In the genomic region with DNA sequence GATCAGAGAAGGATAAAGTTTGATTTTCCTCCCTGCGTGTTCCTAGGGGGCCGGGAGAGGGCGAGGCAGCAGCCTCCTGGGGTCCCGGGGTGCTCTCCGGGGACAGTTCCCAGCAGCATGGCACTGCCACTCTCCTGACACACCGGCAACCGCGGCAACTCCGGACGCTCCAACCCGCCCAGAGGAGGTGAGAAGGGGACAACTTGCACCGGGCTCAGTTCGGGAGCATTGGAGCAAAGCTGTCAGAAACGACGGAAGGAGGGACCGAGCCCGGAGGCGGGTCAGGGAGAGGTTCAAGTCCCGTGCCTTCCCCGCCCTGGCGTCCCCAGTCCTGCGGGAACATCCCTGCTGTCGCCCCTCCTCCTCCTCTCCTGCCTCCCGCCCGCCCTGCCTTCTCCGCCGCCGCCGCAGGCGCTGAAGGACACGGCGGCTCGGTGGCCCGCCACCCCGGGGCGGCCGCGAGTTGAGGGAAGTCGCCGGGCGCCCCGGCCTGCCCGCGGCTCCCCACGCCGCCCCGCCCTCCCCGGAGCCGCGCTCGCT, we compare ENCODE assay signal across 8 mouse cellular contexts. TPM values are rescaled to one million over a fixed set of nuclear protein-coding genes. Genes with fewer than 3 reads are reported as not detected.
A peak's percentile ranks its signal among the peaks of the same experiment; 100 is the strongest.
DNase-seq lines count a peak whose midpoint lies in the region; ATAC-seq and TF ChIP-seq lines count a peak whose summit lies in the region.

TSS of gene Gm10322 (plus strand) at position 83 of the 540 bp plus-strand sequence.

- in situ Hi-C loops in ES-E14 (cut with MboI; ENCODE audit: low sequenced_read_pairs in 2 of 2, unreplicated experiment in 2 of 2), result no loop called here

- H3K9ac ChIP-seq in ES-E14 (ENCODE audit: insufficient read depth, low read depth, low read length, poor library complexity, severe bottlenecking), result peak within 1 kb of the TSS; percentile 89
- H3K9ac ChIP-seq in heart, embryonic 15.5 days, result peak within 1 kb of the TSS; percentile 90
- H3K9ac ChIP-seq in lung, embryonic 16.5 days (ENCODE audit: low read length), result peak within 1 kb of the TSS; percentile 80

- H3K4me1 ChIP-seq in ES-E14 (ENCODE audit: control insufficient read depth in 2 of 2, insufficient read depth in 2 of 2, low read length in 2 of 2, poor library complexity in 1 of 2), result 0 out of 4 replicates have a peak, but pooled peaks cover 2 to 4% of the 10 kb centered on the region in 2 experiments
- H3K4me1 ChIP-seq in heart, embryonic 15.5 days (replicated peaks), result peaks cover 26% of the 10 kb centered on the region
- peaks cover 19% of the 10 kb centered on the region for H3K4me1 ChIP-seq in lung, embryonic 16.5 days (replicated peaks; ENCODE audit: control insufficient read depth, insufficient read depth, low read length)

- no peaks in the 10 kb centered on the region for H3K36me3 ChIP-seq in ES-E14 (ENCODE audit: control insufficient read depth, insufficient read depth, low read length, poor library complexity, severe bottlenecking)
- H3K36me3 ChIP-seq in heart, embryonic 15.5 days, result no peaks in the 10 kb centered on the region
- H3K36me3 ChIP-seq in lung, embryonic 16.5 days (ENCODE audit: control insufficient read depth, insufficient read depth, low read length), result no peaks in the 10 kb centered on the region

- H3K27ac ChIP-seq in ES-E14 (ENCODE audit: insufficient read depth, low read depth, low read length, poor library complexity, severe bottlenecking), result no peak within 1 kb of the TSS
- H3K27ac ChIP-seq in heart, embryonic 15.5 days, result peak within 1 kb of the TSS; percentile 90
- peak within 1 kb of the TSS; percentile 58 for H3K27ac ChIP-seq in lung, embryonic 16.5 days (ENCODE audit: low read length)

- peak; percentile 51 for DNase-seq in ES-E14 (ENCODE audit: low read depth, low spot score)
- peak; percentile 72 for DNase-seq in brain, adult 2 months (ENCODE audit: low read depth, low spot score)
- peak; percentile 80 for DNase-seq in kidney, postnatal 10 days
- DNase-seq in ovary, postnatal 10 days (ENCODE audit: low spot score), result peak; percentile 38
- peak; percentile 62 to 75 for DNase-seq in urinary bladder, postnatal 36 days (ENCODE audit: low spot score in 2 of 2)

- ATAC-seq in erythroid progenitor cell, adult 5-6 weeks (replicated peaks; ENCODE audit: low FRiP score, poor library complexity, severe bottlenecking), result peak; percentile 80
- ATAC-seq in heart, embryonic 15.5 days (replicated peaks; ENCODE audit: insufficient number of reproducible peaks, insufficient read depth, low FRiP score, low read depth), result peak; percentile 79
- peak; percentile 86 for ATAC-seq in lung, embryonic 16.5 days (ENCODE audit: low read depth)

- WGBS in heart, embryonic 15.5 days, result under 1% methylated on average over 38 of the region's 51 CpGs
- under 1% methylated on average over 33 of the region's 51 CpGs for WGBS in lung, embryonic 16.5 days

- H3K9me3 ChIP-seq in ES-E14 (ENCODE audit: control insufficient read depth, insufficient read depth, low read depth, low read length), result no peaks in the 10 kb centered on the region
- H3K9me3 ChIP-seq in heart, embryonic 15.5 days (replicated peaks), result no peaks in the 10 kb centered on the region
- no peaks in the 10 kb centered on the region for H3K9me3 ChIP-seq in lung, embryonic 16.5 days (ENCODE audit: control insufficient read depth, low read length)

- H3K4me3 ChIP-seq in ES-E14 (ENCODE audit: insufficient read depth in 1 of 2, low read depth in 1 of 2, low read length in 2 of 2, poor library complexity in 1 of 2, severe bottlenecking in 1 of 2), result peak within 1 kb of the TSS; percentile 87 to 94
- peak within 1 kb of the TSS; percentile 85 for H3K4me3 ChIP-seq in heart, embryonic 15.5 days
- H3K4me3 ChIP-seq in lung, embryonic 16.5 days (ENCODE audit: low read length), result peak within 1 kb of the TSS; percentile 68

- H3K27me3 ChIP-seq in heart, embryonic 15.5 days, result no peaks in the 10 kb centered on the region
- H3K27me3 ChIP-seq in lung, embryonic 16.5 days (ENCODE audit: control insufficient read depth, insufficient read depth, low read depth, low read length), result no peaks in the 10 kb centered on the region

- H3K4me2 ChIP-seq in heart, embryonic 15.5 days, result peak within 1 kb of the TSS; percentile 86
- H3K4me2 ChIP-seq in lung, embryonic 16.5 days (ENCODE audit: low read depth, low read length), result peak within 1 kb of the TSS; percentile 90

TF ChIP-seq in ES-E14, 5 proteins besides CTCF, POLR2A, EP300 and RAD21:
- no peak for TF ChIP-seq CHD2 (IDR thresholded peaks at IDR 0.05; ENCODE audit: low read depth, low read length)
- no peak for TF ChIP-seq HCFC1 (IDR thresholded peaks at IDR 0.05; ENCODE audit: borderline replicate concordance, insufficient read depth, low read length)

RNA-seq across cellular contexts. Expression of gene Gm10322, which starts in this region (rescaled TPM):
- total RNA-seq in ES-E14 (2012; rRNA removed), result 1.5 TPM in 1 of 2 replicates, not detected in the other
- not detected in 2 replicates for total RNA-seq in erythroid progenitor cell, adult 5-6 weeks (2015; ENCODE audit: low replicate concordance)
- total RNA-seq in erythroid progenitor cell, adult 5-6 weeks (2017; ENCODE audit: low replicate concordance), result not detected in 2 replicates
- not detected in 2 replicates for polyA plus RNA-seq in heart, embryonic 15.5 days (2015; fragmentation: Nextera tagmentation; extraction: Ambion mirVana)
- polyA plus RNA-seq in lung, embryonic 16.5 days (2015; fragmentation: Nextera tagmentation; extraction: Ambion mirVana), result not detected in 2 replicates

Comparison
In these comparisons a context has a peak if more than half of its experiments do, and no peak if none do; other contexts are left out.
1. Peak in ATAC-seq in erythroid progenitor cell, adult 5-6 weeks; RNA of the gene not detected or under 1 TPM.
2. Peak in ATAC-seq, H3K4me3 ChIP-seq, H3K27ac ChIP-seq, H3K9ac ChIP-seq and H3K4me2 ChIP-seq in heart, embryonic 15.5 days; RNA of the gene not detected or under 1 TPM.
3. Peak in ATAC-seq, H3K4me3 ChIP-seq, H3K27ac ChIP-seq, H3K9ac ChIP-seq and H3K4me2 ChIP-seq in lung, embryonic 16.5 days; RNA of the gene not detected or under 1 TPM.